In the genomic region with DNA sequence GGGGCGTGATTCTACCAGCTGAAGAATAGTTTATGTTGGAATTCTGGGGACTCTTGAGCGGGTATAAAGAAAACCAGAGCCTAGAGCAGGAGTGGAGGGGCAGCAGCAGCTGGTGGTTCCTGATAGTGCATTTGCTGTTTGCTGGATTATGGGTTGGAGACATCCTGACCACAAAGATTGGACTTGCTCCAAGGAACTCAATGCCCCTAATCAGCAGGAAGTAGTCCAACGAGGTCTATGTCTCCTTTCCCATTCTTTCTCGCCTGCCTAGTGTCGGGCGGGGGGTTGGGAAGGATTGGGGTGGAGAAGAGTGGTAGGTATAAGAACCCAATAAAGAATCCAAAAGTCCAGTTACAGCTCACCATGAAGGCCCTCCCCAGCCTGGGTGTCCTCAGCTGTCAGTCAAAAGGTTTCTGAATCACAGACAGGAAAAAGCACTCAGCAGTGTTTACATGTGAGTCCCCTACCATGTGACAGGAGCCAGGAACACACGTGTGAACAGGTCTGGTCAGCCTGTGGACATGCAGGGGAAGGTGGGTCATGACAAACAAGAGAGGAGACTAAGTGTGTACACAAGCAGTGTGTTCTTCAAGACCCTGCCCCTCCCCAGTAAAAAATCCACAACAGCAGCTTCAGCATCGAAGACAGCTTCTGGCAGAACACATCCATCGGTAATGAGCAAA, we compare ENCODE assay signal across 14 mouse cellular contexts. TPM values are rescaled to one million over a fixed set of nuclear protein-coding genes. Genes with fewer than 3 reads are reported as not detected.
A peak's percentile ranks its signal among the peaks of the same experiment; 100 is the strongest.
DNase-seq lines count a peak whose midpoint lies in the region; ATAC-seq and TF ChIP-seq lines count a peak whose summit lies in the region.
"Had no signal": no experiment of that assay in that cellular context is flagged by ENCODE, and none has a peak within 500 bp of the region (broad histone marks: within the 10 kb centered on the region; RNA-seq: fewer than 3 reads in every experiment).

No protein-coding gene starts in this region.

- H3K27me3 ChIP-seq in heart, adult 2 months (ENCODE audit: control insufficient read depth, insufficient read depth, low read length): no peaks in the 10 kb centered on the region
- H3K27me3 ChIP-seq in liver, embryonic 15.5 days: no peaks in the 10 kb centered on the region
- H3K27me3 ChIP-seq: forebrain, embryonic 12.5 days; midbrain, embryonic 13.5 days had no signal

- H3K36me3 ChIP-seq in heart, adult 2 months (ENCODE audit: control insufficient read depth, insufficient read depth, low read length): peaks cover 2% of the 10 kb centered on the region
- H3K36me3 ChIP-seq in liver, embryonic 15.5 days (replicated peaks): no peaks in the 10 kb centered on the region
- H3K36me3 ChIP-seq: forebrain, embryonic 12.5 days; midbrain, embryonic 13.5 days had no signal

- no peak overlapping the region for H3K4me2 ChIP-seq in liver, embryonic 15.5 days
- H3K4me2 ChIP-seq: forebrain, embryonic 12.5 days; midbrain, embryonic 13.5 days had no signal

- 26% methylated on average over 9 of the region's 9 CpGs for WGBS in heart, adult 2 months
- 16% methylated on average over 9 of the region's 9 CpGs for WGBS in liver, embryonic 15.5 days (ENCODE audit: insufficient replicate concordance)

- H3K9me3 ChIP-seq in liver, embryonic 15.5 days (replicated peaks): no peaks in the 10 kb centered on the region
- H3K9me3 ChIP-seq: forebrain, embryonic 12.5 days; midbrain, embryonic 13.5 days had no signal

- TF ChIP-seq EP300 in heart, adult 2 months (IDR thresholded peaks at IDR 0.05; ENCODE audit: insufficient read depth, low read depth, low read length): 0 out of 2 replicates have a peak, but pooled peaks have one; percentile 20

- no peak overlapping the region for H3K4me3 ChIP-seq in heart, adult 2 months
- no peak overlapping the region for H3K4me3 ChIP-seq in liver, embryonic 15.5 days (replicated peaks)
- H3K4me3 ChIP-seq: forebrain, embryonic 12.5 days; midbrain, embryonic 13.5 days had no signal

- H3K79me2 ChIP-seq in heart, adult 2 months (replicated peaks; ENCODE audit: control insufficient read depth, insufficient read depth, low read length): no peaks in the 10 kb centered on the region

- no peak for TF ChIP-seq POLR2A in heart, adult 2 months (IDR thresholded peaks at IDR 0.05; ENCODE audit: insufficient read depth, low read depth, low read length)

- H3K4me1 ChIP-seq in heart, adult 2 months (ENCODE audit: control insufficient read depth, insufficient read depth, low read length): peaks cover 38% of the 10 kb centered on the region
- peaks cover 38% of the 10 kb centered on the region for H3K4me1 ChIP-seq in liver, embryonic 15.5 days (replicated peaks)

- no peak for TF ChIP-seq CTCF in heart, adult 2 months (IDR thresholded peaks at IDR 0.05)

- ATAC-seq in liver, embryonic 15.5 days (ENCODE audit: insufficient read depth): peak; percentile 19; the same call in 1 of the 2 replicates
- ATAC-seq in common myeloid progenitor, adult 5-6 weeks (replicated peaks; ENCODE audit: low read depth, poor library complexity, severe bottlenecking): peak; percentile 76
- peak; percentile 71 for ATAC-seq in megakaryocyte progenitor cell, adult 5-6 weeks (replicated peaks; ENCODE audit: poor library complexity)
- ATAC-seq: CD4-positive, CD25-positive, alpha-beta regulatory T cell, adult 4 months; midbrain, embryonic 13.5 days had no signal

- intact Hi-C loops in heart, adult 2 months (cut with DNase I): no loop called here

- DNase-seq in heart, adult 2 months: peak in 1 of 2 experiments; percentile 38
- no peak for DNase-seq in heart, adult 9 months (ENCODE audit: low spot score in 2 of 2)
- DNase-seq in liver: no peak
- no peak for DNase-seq in cerebellum, postnatal 14 days
- no peak for DNase-seq in adrenal gland, adult 2 months
- DNase-seq: kidney, postnatal 25 days had no signal

- H3K9ac ChIP-seq in heart, adult 2 months (ENCODE audit: low read depth, low read length): no peak overlapping the region
- H3K9ac ChIP-seq in liver, embryonic 15.5 days: no peak overlapping the region
- H3K9ac ChIP-seq: forebrain, embryonic 12.5 days; midbrain, embryonic 13.5 days had no signal

- peak overlapping the region; percentile 98 for H3K27ac ChIP-seq in heart, adult 2 months
- peak overlapping the region; percentile 33; the same call in 1 of the 2 replicates for H3K27ac ChIP-seq in liver, embryonic 15.5 days (replicated peaks)
- H3K27ac ChIP-seq: forebrain, embryonic 12.5 days; midbrain, embryonic 13.5 days had no signal

RNA-seq across cellular contexts. Expression of a gene that starts 14.2 kb away (rescaled TPM):
- 10 to 100 TPM; 19.2 to 21.4 TPM for total RNA-seq in heart, adult 2 months (2021)
- polyA plus RNA-seq in heart, adult 2 months (2012; rRNA removed): 18.0 and 24.5 TPM in 2 replicates
- polyA plus RNA-seq in liver, embryonic 15.5 days (2015; fragmentation: Nextera tagmentation; extraction: Ambion mirVana): 2.0 and 2.8 TPM in 2 replicates
- 6.4 and 7.8 TPM in 2 replicates for total RNA-seq in common myeloid progenitor, adult 5-6 weeks (2017)
- total RNA-seq in megakaryocyte progenitor cell, adult 5-6 weeks (2015): 1.6 and 2.7 TPM in 2 replicates
- 1.3 and 2.0 TPM in 2 replicates for total RNA-seq in megakaryocyte progenitor cell, adult 5-6 weeks (2017)
- 10 to 100 TPM; 11.5 to 17.8 TPM for total RNA-seq in adrenal gland, adult 2 months (2021)
- polyA plus RNA-seq in adrenal gland, adult 2 months (2012; rRNA removed): 11.0 and 12.4 TPM in 2 replicates

RNA-seq across cellular contexts. Expression of a gene that starts 19.9 kb away (rescaled TPM):
- total RNA-seq in heart, adult 2 months (2021): not detected
- not detected in 2 replicates for polyA plus RNA-seq in heart, adult 2 months (2012; rRNA removed)
- not detected in 2 replicates for polyA plus RNA-seq in liver, embryonic 15.5 days (2015; fragmentation: Nextera tagmentation; extraction: Ambion mirVana)
- total RNA-seq in common myeloid progenitor, adult 5-6 weeks (2017): not detected in 2 replicates
- total RNA-seq in megakaryocyte progenitor cell, adult 5-6 weeks (2015): not detected in 2 replicates
- total RNA-seq in megakaryocyte progenitor cell, adult 5-6 weeks (2017): not detected in 2 replicates
- not detected for total RNA-seq in adrenal gland, adult 2 months (2021)
- not detected in 2 replicates for polyA plus RNA-seq in adrenal gland, adult 2 months (2012; rRNA removed)
- total RNA-seq: gastrocnemius, postnatal 4 days; left cerebral cortex, postnatal 36 days had no signal
- polyA plus RNA-seq: CD4-positive, CD25-positive, alpha-beta regulatory T cell, adult 4 months; midbrain, embryonic 13.5 days had no signal

Comparison
In these comparisons a context has a peak if more than half of its experiments do, and no peak if none do; other contexts are left out.
1. ATAC-seq: peak in every context shown above with its lines; median percentile 76 in common myeloid progenitor, adult 5-6 weeks; 71 in megakaryocyte progenitor cell, adult 5-6 weeks; 19 in liver, embryonic 15.5 days.